ENCODE assay signal across 11 mouse cellular contexts in genomic region chr11:34315383-34315782, GRCm38 (mm10). TPM values are rescaled to one million over a fixed set of nuclear protein-coding genes. Genes with fewer than 3 reads are reported as not detected.
DNase-seq lines count a peak whose midpoint lies in the region; ATAC-seq and TF ChIP-seq lines count a peak whose summit lies in the region.
"Had no signal": no experiment of that assay in that cellular context is flagged by ENCODE, and none has a peak within 500 bp of the region (broad histone marks: within the 10 kb centered on the region; RNA-seq: fewer than 3 reads in every experiment).

No protein-coding gene starts in this region.

- no peaks in the 10 kb centered on the region for H3K36me3 ChIP-seq in forebrain, embryonic 11.5 days (ENCODE audit: control insufficient read depth, insufficient read depth, low read length)
- no peaks in the 10 kb centered on the region for H3K36me3 ChIP-seq in limb, embryonic 14.5 days (ENCODE audit: control insufficient read depth, insufficient read depth, low read length)
- H3K36me3 ChIP-seq in neural tube, embryonic 15.5 days = no peaks in the 10 kb centered on the region
- H3K36me3 ChIP-seq: lung, embryonic 15.5 days had no signal

- peak overlapping the region; percentile 8; the same call in 1 of the 2 replicates for H3K4me2 ChIP-seq in forebrain, embryonic 11.5 days (ENCODE audit: low read depth, low read length, severe bottlenecking)
- peak overlapping the region; percentile 51 for H3K4me2 ChIP-seq in limb, embryonic 14.5 days (replicated peaks; ENCODE audit: low read depth, low read length, severe bottlenecking)
- peak overlapping the region; percentile 57 for H3K4me2 ChIP-seq in neural tube, embryonic 15.5 days

- ATAC-seq in forebrain, embryonic 11.5 days (replicated peaks; ENCODE audit: low FRiP score) = no peak
- ATAC-seq in limb, embryonic 14.5 days (ENCODE audit: low FRiP score, low read depth) = no peak
- ATAC-seq in neural tube, embryonic 15.5 days (ENCODE audit: low FRiP score) = no peak

- no peak overlapping the region for H3K27ac ChIP-seq in forebrain, embryonic 11.5 days (ENCODE audit: low read depth, low read length)
- H3K27ac ChIP-seq in limb, embryonic 14.5 days (replicated peaks; ENCODE audit: low read depth, low read length) = no peak overlapping the region
- peak overlapping the region; percentile 68 for H3K27ac ChIP-seq in neural tube, embryonic 15.5 days (replicated peaks)
- H3K27ac ChIP-seq: lung, embryonic 15.5 days had no signal

- H3K9me3 ChIP-seq in forebrain, embryonic 11.5 days (ENCODE audit: control insufficient read depth, low read length) = no peaks in the 10 kb centered on the region
- no peaks in the 10 kb centered on the region for H3K9me3 ChIP-seq in limb, embryonic 14.5 days (ENCODE audit: control insufficient read depth, low read length)
- no peaks in the 10 kb centered on the region for H3K9me3 ChIP-seq in neural tube, embryonic 15.5 days (replicated peaks)
- H3K9me3 ChIP-seq: lung, embryonic 15.5 days had no signal

- TF ChIP-seq POLR2A in limb, embryonic 14.5 days (IDR thresholded peaks at IDR 0.05; ENCODE audit: borderline replicate concordance, extremely low read depth, insufficient read depth, insufficient read length) = no peak

- H3K4me3 ChIP-seq in forebrain, embryonic 11.5 days (ENCODE audit: low read depth, low read length) = no peak overlapping the region
- peak overlapping the region; percentile 31 for H3K4me3 ChIP-seq in limb, embryonic 14.5 days (replicated peaks; ENCODE audit: low read length)
- H3K4me3 ChIP-seq in neural tube, embryonic 15.5 days (replicated peaks) = peak overlapping the region; percentile 45
- H3K4me3 ChIP-seq: lung, embryonic 15.5 days had no signal

- DNase-seq in retina, embryonic 14.5 days (ENCODE audit: low spot score) = peak; percentile 39
- DNase-seq in retina, postnatal 1 day = no peak
- no peak for DNase-seq in forebrain, embryonic 11.5 days (ENCODE audit: low spot score)
- no peak for DNase-seq in limb, embryonic 14.5 days (ENCODE audit: low spot score)
- DNase-seq in thymus, postnatal 14 days = no peak
- no peak for DNase-seq in cerebellum, postnatal 36 days
- no peak for DNase-seq in adrenal gland, postnatal 10 days
- DNase-seq: heart, adult 18-20 months; kidney, postnatal 10 days had no signal

- no peaks in the 10 kb centered on the region for H3K27me3 ChIP-seq in forebrain, embryonic 11.5 days (ENCODE audit: control insufficient read depth, insufficient read depth, low read length)
- H3K27me3 ChIP-seq in limb, embryonic 14.5 days (ENCODE audit: control insufficient read depth, insufficient read depth, low read length) = no peaks in the 10 kb centered on the region
- H3K27me3 ChIP-seq in neural tube, embryonic 15.5 days (replicated peaks) = 0 out of 2 replicates have a peak, but pooled peaks cover 3% of the 10 kb centered on the region

- no peaks in the 10 kb centered on the region; the same call in 1 of the 2 replicates for H3K4me1 ChIP-seq in forebrain, embryonic 11.5 days (replicated peaks; ENCODE audit: control insufficient read depth, insufficient read depth, low read length)
- peaks cover 11% of the 10 kb centered on the region for H3K4me1 ChIP-seq in limb, embryonic 14.5 days (ENCODE audit: control insufficient read depth, insufficient read depth, low read length)
- peaks cover 32% of the 10 kb centered on the region for H3K4me1 ChIP-seq in neural tube, embryonic 15.5 days
- H3K4me1 ChIP-seq: lung, embryonic 15.5 days had no signal

- H3K9ac ChIP-seq in forebrain, embryonic 11.5 days (ENCODE audit: low read length) = no peak overlapping the region
- no peak overlapping the region for H3K9ac ChIP-seq in limb, embryonic 14.5 days (ENCODE audit: low read depth, low read length, severe bottlenecking)
- peak overlapping the region; percentile 60 for H3K9ac ChIP-seq in neural tube, embryonic 15.5 days (replicated peaks)
- H3K9ac ChIP-seq: lung, embryonic 15.5 days had no signal

- WGBS in forebrain, embryonic 11.5 days = 10% methylated on average over 5 of the region's 5 CpGs
- WGBS in limb, embryonic 14.5 days = 29% methylated on average over 5 of the region's 5 CpGs
- 3% methylated on average over 5 of the region's 5 CpGs for WGBS in neural tube, embryonic 15.5 days

RNA-seq across cellular contexts. Expression of gene Fam196b, which starts 0.8 kb away (rescaled TPM):
- polyA plus RNA-seq in forebrain, embryonic 11.5 days (2014; fragmentation: Nextera tagmentation; extraction: Ambion mirVana) = 0.94 and 1.1 TPM in 2 replicates
- 2.2 and 2.5 TPM in 2 replicates for polyA plus RNA-seq in limb, embryonic 14.5 days (2012; rRNA removed)
- polyA plus RNA-seq in limb, embryonic 14.5 days (2014; fragmentation: Nextera tagmentation; extraction: Ambion mirVana) = 1.1 and 1.5 TPM in 2 replicates
- 3.6 and 4.0 TPM in 2 replicates for polyA plus RNA-seq in neural tube, embryonic 15.5 days (2015; fragmentation: Nextera tagmentation; extraction: Ambion mirVana)
- under 1 TPM in 1 of 2 experiments, not detected in 1; 0.30 TPM for total RNA-seq in adrenal gland, postnatal 10 days (2021)
- total RNA-seq: heart, adult 18-20 months had no signal
